Mouse (Mus musculus) G1E-ER4 (cell line): Measurements from ENCODE around the gene Evl. TPM values are rescaled to one million over a fixed set of nuclear protein-coding genes. Genes with fewer than 3 reads are reported as not detected.

Source experiments
- GATA1 ChIP-seq: IDR thresholded peaks from one replicate; pipeline ENCODE4 v1.8.0; 2012; ENCODE audit warnings: low read length, inconsistent platforms
- polyA plus RNA-seq: library from polyadenylated mRNA; stranded (reverse); fragments of >175 nt; gene quantifications from 2 replicates; pipeline ENCODE4 v1.2.3, GENCODE M21; 2012

Gene Evl
- polyA plus RNA-seq, 1 experiment = 0.05 TPM

GRCm38 (mm10) chr12:108564910-108565506 is 10.5 kb downstream of the Evl start:
- TF ChIP-seq GATA1 = no peak

- TF ChIP-seq GATA1 = no peak
Measured at GRCm38 (mm10) chr12:108579156-108579871, 24.8 kb downstream of the Evl start.

- TF ChIP-seq GATA1 = no peak
Measured at GRCm38 (mm10) chr12:108583775-108584174, 29.3 kb downstream of the Evl start.

GRCm38 (mm10) chr12:108590131-108590530 is 35.6 kb downstream of the Evl start:
- TF ChIP-seq GATA1 = no peak

- TF ChIP-seq GATA1 = no peak
Measured at GRCm38 (mm10) chr12:108591586-108591985, 37.1 kb downstream of the Evl start.

DNA sequence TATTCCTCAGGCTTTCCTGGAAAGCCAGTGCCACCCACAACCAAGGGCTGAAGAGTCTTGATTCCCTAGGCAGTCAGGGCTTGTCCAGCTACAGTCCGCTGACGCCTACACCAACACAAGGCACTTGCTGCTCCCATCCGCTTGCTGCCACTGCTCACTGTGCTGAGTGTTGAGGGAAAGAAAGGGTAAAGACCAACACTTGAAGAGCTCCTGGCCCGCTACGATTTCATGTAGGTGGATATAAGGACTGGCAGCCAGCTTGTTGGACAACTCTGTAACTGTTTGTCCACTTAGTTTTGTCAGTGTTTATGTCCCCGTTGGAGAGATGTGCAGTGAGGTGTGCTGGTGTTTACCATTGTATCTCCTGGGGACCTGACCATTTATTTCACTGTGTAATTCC is 38.3 kb downstream of the Evl start:
- TF ChIP-seq GATA1 = no peak

GRCm38 (mm10) chr12:108600864-108601263 is 46.3 kb downstream of the Evl start:
- no peak for TF ChIP-seq GATA1

GRCm38 (mm10) chr12:108601326-108601725 is 46.8 kb downstream of the Evl start:
- no peak for TF ChIP-seq GATA1

DNA sequence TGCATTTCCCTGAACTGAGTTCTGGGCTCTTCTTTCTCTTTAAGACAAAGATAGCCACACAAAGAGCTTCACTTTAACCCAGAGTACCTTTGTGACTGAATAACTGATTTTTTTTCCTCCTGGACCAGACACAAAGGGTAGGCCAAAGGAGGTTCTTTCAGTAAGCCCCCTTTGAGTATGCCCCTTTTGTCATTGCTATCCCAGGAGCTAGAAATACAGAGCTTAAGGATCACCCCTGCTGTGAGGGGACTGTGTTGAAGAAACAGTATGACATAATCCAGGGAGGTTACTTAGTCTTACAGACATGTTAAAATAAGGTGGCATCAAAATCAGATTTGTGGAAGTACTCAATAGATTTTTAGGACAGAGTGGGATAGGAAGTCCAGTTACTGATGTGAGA is 50.0 kb downstream of the Evl start:
- TF ChIP-seq GATA1 = no peak

DNA sequence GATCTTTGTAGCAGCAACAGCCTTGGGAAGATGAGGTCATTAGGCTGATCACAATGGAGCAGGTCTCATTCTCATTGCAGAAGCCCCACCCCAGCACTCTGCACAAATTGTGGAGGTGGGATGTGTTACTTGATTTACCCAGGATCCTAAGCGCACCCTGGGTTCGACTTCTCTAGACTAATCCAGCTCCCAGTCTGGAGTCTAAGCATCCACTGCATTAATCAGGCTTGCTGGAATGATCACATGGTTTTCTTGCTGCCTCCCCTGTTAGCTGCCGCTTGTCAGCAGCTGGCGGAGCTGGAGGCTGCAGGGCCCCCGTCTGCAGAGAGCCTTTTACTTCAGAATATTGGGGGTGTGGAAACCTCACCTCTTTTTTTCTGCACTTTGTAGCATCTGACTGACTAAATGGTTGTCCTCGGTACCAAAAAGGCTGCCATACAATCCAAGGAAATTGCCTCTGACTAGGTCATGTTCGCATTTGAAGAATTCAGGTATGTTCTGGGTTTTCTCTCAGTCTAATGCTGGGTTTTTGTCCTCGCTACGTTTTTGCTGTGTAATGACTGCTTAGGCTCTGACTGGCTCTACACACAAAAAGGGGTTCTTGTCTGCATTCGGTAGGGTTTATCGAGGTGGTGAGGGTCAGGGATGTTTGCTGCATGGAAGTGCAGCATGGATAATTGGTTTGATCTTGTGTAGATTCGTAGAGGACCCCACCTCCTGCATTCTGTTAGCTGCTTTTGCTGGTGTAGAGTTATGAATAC is 51.2 kb downstream of the Evl start:
- no peak for TF ChIP-seq GATA1

DNA sequence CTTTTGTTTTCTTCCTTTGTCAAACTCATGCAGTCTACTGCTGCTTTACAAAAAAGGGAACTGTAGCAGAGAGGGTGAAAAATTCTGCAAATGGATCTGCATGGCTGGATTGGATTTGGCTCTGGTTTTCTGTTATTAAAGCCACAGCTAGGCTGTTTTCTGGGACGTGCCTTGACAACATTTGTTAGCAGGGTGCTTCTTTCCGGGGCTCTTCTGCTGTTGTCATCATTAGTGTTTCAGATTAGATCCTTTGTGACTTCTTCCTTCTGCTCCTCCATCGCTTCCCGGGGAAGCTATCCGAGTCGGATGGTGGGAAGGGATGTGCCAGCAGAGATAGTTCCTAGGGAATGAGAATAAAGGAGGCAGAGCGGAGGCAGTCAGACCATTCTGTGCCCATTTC is 51.8 kb downstream of the Evl start:
- TF ChIP-seq GATA1 = no peak

DNA sequence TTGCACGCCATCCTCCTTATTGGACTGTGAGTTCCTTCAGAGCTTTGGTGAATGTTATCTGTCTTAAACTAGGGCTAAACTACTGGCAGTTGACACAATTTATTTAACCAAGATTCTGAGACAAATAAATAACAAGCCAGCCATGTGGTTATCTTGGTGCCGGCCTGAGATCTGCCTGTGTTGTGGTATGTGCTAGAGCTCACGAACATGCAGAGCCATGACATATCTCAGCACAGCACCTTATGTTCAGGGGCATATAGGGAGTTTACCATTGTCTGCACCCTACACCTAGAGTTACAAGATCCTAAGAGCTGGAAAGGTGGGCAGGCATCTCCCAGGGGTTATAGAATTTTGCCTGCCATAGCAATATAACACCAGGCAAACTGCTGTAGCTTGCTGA is 54.9 kb downstream of the Evl start:
- TF ChIP-seq GATA1 = no peak

DNA sequence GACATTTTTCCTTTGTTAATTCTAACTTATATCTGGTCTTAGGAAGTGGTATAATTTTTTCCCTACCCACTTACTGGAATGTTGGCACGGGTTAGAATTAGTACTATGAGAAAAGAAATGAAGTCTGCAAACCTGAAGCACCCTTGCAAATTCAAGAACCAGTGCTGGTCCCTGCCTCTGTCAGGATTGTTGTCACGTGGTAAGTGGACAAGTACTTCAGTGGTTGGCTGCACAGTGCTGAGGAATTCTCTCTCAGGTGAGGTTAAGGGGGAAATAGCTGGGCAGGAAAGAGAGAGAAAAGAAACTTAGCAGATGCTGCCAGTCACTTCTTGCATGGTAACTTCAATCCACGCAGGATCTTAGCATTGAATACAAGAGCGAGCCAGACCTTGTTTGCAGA is 55.7 kb downstream of the Evl start:
- no peak for TF ChIP-seq GATA1

- TF ChIP-seq GATA1 = no peak
Measured at GRCm38 (mm10) chr12:108613081-108613480, 58.6 kb downstream of the Evl start.

GRCm38 (mm10) chr12:108617511-108617910 is 63.0 kb downstream of the Evl start:
- no peak for TF ChIP-seq GATA1

DNA sequence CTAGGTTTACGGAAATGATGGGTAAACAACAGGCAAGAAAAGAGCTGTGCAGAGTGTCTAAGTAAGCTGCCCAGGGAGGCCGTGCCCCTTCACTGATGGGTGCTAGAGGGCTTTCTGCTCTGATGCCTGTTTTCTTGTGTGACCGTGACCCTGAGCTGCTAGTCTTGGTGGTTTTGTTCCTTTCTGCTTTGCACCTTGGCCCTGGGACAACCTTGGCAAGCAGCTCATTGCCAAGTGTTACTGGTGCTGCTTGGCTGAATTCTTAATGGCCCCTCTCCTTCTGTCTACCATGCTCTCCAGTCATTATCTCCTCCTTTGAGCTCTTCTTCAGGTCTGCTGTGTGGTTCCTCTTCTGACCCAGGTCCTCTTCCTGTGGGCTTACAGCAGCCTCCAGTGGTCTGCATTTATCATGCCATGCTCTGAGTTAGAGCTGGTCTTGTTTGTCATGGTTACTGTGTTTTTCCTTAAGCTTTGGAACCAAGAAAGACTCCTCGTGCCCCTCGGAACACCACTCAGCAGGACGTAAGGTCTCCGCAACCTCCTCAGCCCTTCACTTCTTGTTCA is 65.4 kb downstream of the Evl start:
- no peak for TF ChIP-seq GATA1
